ENCODE assay signal across 27 mouse cellular contexts in the genomic region with DNA sequence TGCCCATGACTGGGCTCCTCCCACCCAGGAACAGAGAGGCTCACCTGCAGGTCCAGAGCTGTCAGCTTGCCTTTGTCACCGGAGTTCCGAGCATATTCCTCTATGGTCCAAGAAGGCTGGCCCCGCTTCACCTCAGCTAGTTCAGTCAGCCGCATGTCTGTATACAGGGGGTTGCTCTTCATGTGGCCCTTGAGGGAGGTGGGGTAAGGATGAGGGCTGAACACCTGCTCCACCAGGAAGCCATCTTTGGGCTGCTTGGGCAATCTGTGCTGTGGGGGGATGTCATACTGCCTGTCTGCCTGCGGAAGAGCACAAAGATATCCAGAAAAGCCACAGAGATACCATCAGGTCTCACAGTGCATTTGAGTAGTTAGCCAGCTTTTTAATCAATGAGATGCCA. TPM values are rescaled to one million over a fixed set of nuclear protein-coding genes. Genes with fewer than 3 reads are reported as not detected.
DNase-seq lines count a peak whose midpoint lies in the region; ATAC-seq and TF ChIP-seq lines count a peak whose summit lies in the region.
"Had no signal": no experiment of that assay in that cellular context is flagged by ENCODE, and none has a peak within 500 bp of the region (broad histone marks: within the 10 kb centered on the region; RNA-seq: fewer than 3 reads in every experiment).

No protein-coding gene starts in this region.

- no peak overlapping the region for H3K27ac ChIP-seq in heart, embryonic 13.5 days (replicated peaks)
- no peak overlapping the region for H3K27ac ChIP-seq in hindbrain, postnatal 0 days
- no peak overlapping the region for H3K27ac ChIP-seq in hindbrain, embryonic 16.5 days (ENCODE audit: low read depth, low read length)
- H3K27ac ChIP-seq in left cerebral cortex, adult 2 months = no peak overlapping the region
- H3K27ac ChIP-seq: embryonic facial prominence, embryonic 10.5 days; embryonic facial prominence, embryonic 12.5 days; forebrain, embryonic 13.5 days; forebrain, embryonic 15.5 days had no signal

- no peaks in the 10 kb centered on the region for H3K9me3 ChIP-seq in heart, embryonic 13.5 days
- no peaks in the 10 kb centered on the region for H3K9me3 ChIP-seq in hindbrain, postnatal 0 days (ENCODE audit: low read length)
- no peaks in the 10 kb centered on the region for H3K9me3 ChIP-seq in hindbrain, embryonic 16.5 days (ENCODE audit: control insufficient read depth, low read length)
- H3K9me3 ChIP-seq: embryonic facial prominence, embryonic 10.5 days; embryonic facial prominence, embryonic 12.5 days; forebrain, embryonic 13.5 days; forebrain, embryonic 15.5 days had no signal

- peak; percentile 61 to 68 for DNase-seq in cerebellum, postnatal 10 days
- DNase-seq in cerebellum, postnatal 4 days (ENCODE audit: low spot score in 2 of 2) = no peak
- no peak for DNase-seq in heart, adult 18-20 months
- DNase-seq in hindbrain, postnatal 0 days (ENCODE audit: low spot score) = peak; percentile 2
- DNase-seq in left cerebral cortex, postnatal 4 days = peak; percentile 19
- DNase-seq in left cerebral cortex, adult 2 months (ENCODE audit: extremely low spot score in 1 of 2, low spot score in 2 of 2) = no peak
- DNase-seq: adrenal gland, adult 8-10 months; adrenal gland, postnatal 14 days; adrenal gland, postnatal 36 days; B cell, adult 2 months; cerebellum, adult 18-20 months; cerebellum, adult 8-10 months; cerebellum, adult 9-11 months; cerebellum, postnatal 36 days; forebrain, postnatal 0 days had no signal

- H3K36me3 ChIP-seq in heart, embryonic 13.5 days = no peaks in the 10 kb centered on the region
- H3K36me3 ChIP-seq in hindbrain, postnatal 0 days (ENCODE audit: insufficient read depth, low read length) = no peaks in the 10 kb centered on the region; the same call in 1 of the 2 replicates
- H3K36me3 ChIP-seq in hindbrain, embryonic 16.5 days (ENCODE audit: control insufficient read depth, insufficient read depth, low read length) = 0 out of 2 replicates have a peak, but pooled peaks cover under 1% of the 10 kb centered on the region
- H3K36me3 ChIP-seq: embryonic facial prominence, embryonic 10.5 days; embryonic facial prominence, embryonic 12.5 days; forebrain, embryonic 15.5 days; G1E had no signal

- 0 out of 2 replicates have a peak, but pooled peaks cover 3% of the 10 kb centered on the region for H3K4me1 ChIP-seq in heart, embryonic 13.5 days
- no peaks in the 10 kb centered on the region for H3K4me1 ChIP-seq in hindbrain, postnatal 0 days (ENCODE audit: insufficient read depth, low read length)
- no peaks in the 10 kb centered on the region for H3K4me1 ChIP-seq in hindbrain, embryonic 16.5 days (ENCODE audit: control insufficient read depth, insufficient read depth, low read depth, low read length)
- H3K4me1 ChIP-seq: embryonic facial prominence, embryonic 10.5 days; embryonic facial prominence, embryonic 12.5 days; forebrain, embryonic 13.5 days; forebrain, embryonic 15.5 days had no signal

- H3K9ac ChIP-seq in heart, embryonic 13.5 days = no peak overlapping the region
- H3K9ac ChIP-seq in hindbrain, postnatal 0 days (replicated peaks; ENCODE audit: low read length) = no peak overlapping the region
- no peak overlapping the region for H3K9ac ChIP-seq in hindbrain, embryonic 16.5 days (ENCODE audit: low read depth, low read length)
- H3K9ac ChIP-seq: embryonic facial prominence, embryonic 12.5 days; forebrain, embryonic 13.5 days; forebrain, embryonic 15.5 days; forebrain, postnatal 0 days had no signal

- no peaks in the 10 kb centered on the region for H3K27me3 ChIP-seq in heart, embryonic 13.5 days (replicated peaks)
- H3K27me3 ChIP-seq in hindbrain, postnatal 0 days (ENCODE audit: insufficient read depth, low read length) = no peaks in the 10 kb centered on the region
- no peaks in the 10 kb centered on the region for H3K27me3 ChIP-seq in hindbrain, embryonic 16.5 days (replicated peaks; ENCODE audit: control insufficient read depth, insufficient read depth, low read length)
- H3K27me3 ChIP-seq: CH12.LX; embryonic facial prominence, embryonic 12.5 days; forebrain, embryonic 13.5 days; forebrain, embryonic 15.5 days; Patski had no signal

- H3K4me3 ChIP-seq in heart, embryonic 13.5 days = no peak overlapping the region
- H3K4me3 ChIP-seq in hindbrain, postnatal 0 days (ENCODE audit: low read length) = no peak overlapping the region
- H3K4me3 ChIP-seq in hindbrain, embryonic 16.5 days (ENCODE audit: low read length) = no peak overlapping the region
- H3K4me3 ChIP-seq in left cerebral cortex, adult 2 months = no peak overlapping the region
- H3K4me3 ChIP-seq: embryonic facial prominence, embryonic 10.5 days; embryonic facial prominence, embryonic 12.5 days; forebrain, embryonic 13.5 days; forebrain, embryonic 15.5 days had no signal

- 82% methylated on average over 5 of the region's 5 CpGs for WGBS in heart, embryonic 13.5 days
- WGBS in hindbrain, postnatal 0 days = 85% methylated on average over 5 of the region's 5 CpGs
- WGBS in hindbrain, embryonic 16.5 days = 88% methylated on average over 5 of the region's 5 CpGs

- no peak for TF ChIP-seq CTCF in hindbrain, postnatal 0 days (IDR thresholded peaks at IDR 0.05; ENCODE audit: low read depth)
- no peak for TF ChIP-seq CTCF in left cerebral cortex, adult 2 months (IDR thresholded peaks at IDR 0.05)

- ATAC-seq in heart, embryonic 13.5 days (ENCODE audit: extremely low read depth, insufficient number of reproducible peaks, low FRiP score, low TSS enrichment) = 0 out of 2 replicates have a peak, but pooled peaks have one; percentile 28
- peak; percentile 54 for ATAC-seq in hindbrain, postnatal 0 days
- ATAC-seq in hindbrain, embryonic 16.5 days = no peak
- ATAC-seq: activated CD4-positive, CD25-positive, alpha-beta regulatory T cell, adult 4 months; CD4-positive, CD25-positive, alpha-beta regulatory T cell, adult 4 months; forebrain, embryonic 13.5 days; forebrain, embryonic 15.5 days; forebrain, postnatal 0 days; Patski had no signal

- intact Hi-C loops in left cerebral cortex, postnatal 4 days (cut with DNase I) = no loop called here
- intact Hi-C loops in left cerebral cortex, adult 2 months (cut with DNase I) = no loop called here

- H3K4me2 ChIP-seq in heart, embryonic 13.5 days = no peak overlapping the region
- no peak overlapping the region for H3K4me2 ChIP-seq in hindbrain, postnatal 0 days (ENCODE audit: low read depth, low read length)
- H3K4me2 ChIP-seq in hindbrain, embryonic 16.5 days (ENCODE audit: low read length) = no peak overlapping the region
- H3K4me2 ChIP-seq: embryonic facial prominence, embryonic 12.5 days; forebrain, embryonic 13.5 days; forebrain, embryonic 15.5 days had no signal

RNA-seq across cellular contexts. Expression of gene Minar1, which starts 26.5 kb away (rescaled TPM):
- 0.03 and 0.08 TPM in 2 replicates for polyA plus RNA-seq in heart, embryonic 13.5 days (2015; fragmentation: Nextera tagmentation; extraction: Ambion mirVana)
- not detected for total RNA-seq in heart, adult 18-20 months (2021)
- total RNA-seq in hindbrain, postnatal 0 days (2014; rRNA removed) = 22.8 and 30.7 TPM in 2 replicates
- polyA plus RNA-seq in hindbrain, postnatal 0 days (2015; fragmentation: Nextera tagmentation; extraction: Ambion mirVana) = 6.8 TPM in 2 replicates
- polyA plus RNA-seq in hindbrain, embryonic 16.5 days (2015; fragmentation: Nextera tagmentation; extraction: Ambion mirVana) = 4.2 and 6.6 TPM in 2 replicates
- 10 to 100 TPM; 22.6 to 26.9 TPM for total RNA-seq in left cerebral cortex, postnatal 4 days (2021)
- total RNA-seq in left cerebral cortex, adult 2 months (2021) = 1 to 10 TPM; 6.3 to 8.4 TPM
- polyA plus RNA-seq: CD4-positive, CD25-positive, alpha-beta regulatory T cell, adult 4 months; forebrain, embryonic 11.5 days; G1E; Patski had no signal

Comparison
In these comparisons a context has a peak if more than half of its experiments do, and no peak if none do; other contexts are left out.
1. DNase-seq: peak in cerebellum, postnatal 10 days (2 of 2), hindbrain, postnatal 0 days (single experiment) and left cerebral cortex, postnatal 4 days (single experiment); none in cerebellum, postnatal 4 days (0 of 2), heart, adult 18-20 months (0 of 2) and left cerebral cortex, adult 2 months (0 of 2).
2. RNA of gene Minar1, which starts 26.5 kb away (total RNA-seq): 22.8 to 30.7 TPM in hindbrain, postnatal 0 days, 22.6 to 26.9 TPM in left cerebral cortex, postnatal 4 days and 6.3 to 8.4 TPM in left cerebral cortex, adult 2 months; not detected in heart, adult 18-20 months; every median in the first group is over 4 times any median in the second.